Mouse (Mus musculus) liver, embryonic 14.5 days (tissue): ENCODE measurements around the gene Itgad.

Experiments used
- CTCF ChIP-seq: IDR thresholded peaks from 2 replicates; pipeline ENCODE4 v1.5.1; 2016; ENCODE audit warnings: antibody characterized with exemption, low read depth, control low read depth
- EP300 ChIP-seq: IDR thresholded peaks from 2 replicates; pipeline ENCODE4 v1.6.1; 2016; ENCODE audit warnings: antibody characterized with exemption, low read depth

GRCm38 (mm10) chr7:128115211-128115958, 38.8 kb upstream of the Itgad start:
- TF ChIP-seq CTCF: no peak
- no peak for TF ChIP-seq EP300
